Mouse (Mus musculus): ENCODE results near the gene Pde7b.

The Pde7b gene

DNA sequence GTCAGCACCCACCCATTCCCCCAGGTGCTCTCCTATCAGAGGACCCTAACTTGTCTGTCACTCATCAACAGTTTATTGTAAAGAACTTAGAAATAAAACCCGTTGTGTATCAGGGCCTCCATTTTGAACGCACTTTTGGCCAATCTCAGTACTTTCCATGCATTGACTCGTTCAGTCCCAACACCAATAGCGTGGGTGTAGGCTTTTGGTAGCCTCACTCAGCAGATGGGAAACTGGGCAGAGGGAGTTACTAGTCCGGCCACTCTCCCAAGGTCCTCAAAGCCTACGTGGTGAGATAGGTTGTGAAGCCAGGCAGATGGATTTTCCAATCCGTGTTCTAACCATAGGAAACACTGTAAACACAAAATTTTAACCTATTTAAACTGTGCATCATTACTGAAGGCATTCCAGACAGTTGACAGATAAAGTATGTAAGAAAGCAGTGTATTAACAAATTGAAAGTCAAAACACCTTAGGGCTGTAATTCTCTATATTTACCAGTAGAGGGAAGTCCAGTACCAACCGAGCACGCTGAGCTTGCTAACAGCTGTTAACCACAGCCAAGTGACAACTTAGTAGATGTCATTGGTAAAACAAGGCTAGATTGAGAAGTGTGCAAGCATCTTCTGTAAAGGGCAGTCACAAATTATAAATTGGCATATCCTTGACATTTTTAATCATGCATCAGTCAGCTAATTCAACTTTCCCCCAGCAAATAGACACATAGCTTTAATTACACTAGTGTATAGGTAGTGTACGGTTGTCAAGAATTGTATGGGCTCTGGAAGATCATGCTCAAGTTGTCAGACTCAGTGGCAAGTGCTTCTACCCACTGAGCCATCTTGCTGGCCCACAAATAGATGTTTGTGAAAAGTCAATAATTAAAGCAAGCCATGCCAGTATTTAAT is 363.1 kb downstream of the Pde7b start:
- DNase-seq (ENCODE audit: low spot score in 2 of 2), result peak in 1 of 2 experiments; percentile 18

DNA sequence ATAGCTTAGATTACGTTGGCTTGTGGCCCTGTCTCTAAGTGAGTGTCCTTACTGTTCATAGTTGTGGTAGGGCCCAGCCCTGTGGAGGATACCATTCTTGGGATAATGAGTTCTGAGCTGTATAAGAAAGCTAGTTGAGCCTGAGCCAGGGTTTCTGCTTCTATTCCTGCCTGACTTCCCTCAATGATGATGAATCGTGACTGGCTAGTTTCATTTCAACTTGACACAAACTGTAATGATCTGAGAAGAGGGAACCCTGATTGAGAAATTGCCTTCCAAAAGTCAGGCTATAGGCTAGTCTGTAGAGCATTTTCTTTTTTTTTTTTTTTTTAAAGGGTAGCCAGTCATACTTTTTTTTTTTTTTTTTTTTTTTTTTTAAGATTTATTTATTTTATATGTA is 376.0 kb downstream of the Pde7b start:
- no peak for DNase-seq (ENCODE audit: low spot score in 2 of 2)
